ENCODE assay signal across 8 mouse cellular contexts in genomic region chr11:121673629-121674028, GRCm38 (mm10). TPM values are rescaled to one million over a fixed set of nuclear protein-coding genes. Genes with fewer than 3 reads are reported as not detected.
DNase-seq lines count a peak whose midpoint lies in the region; ATAC-seq and TF ChIP-seq lines count a peak whose summit lies in the region.

No protein-coding gene starts in this region.

- H3K27ac ChIP-seq in layer of hippocampus, adult 2 months, result peak overlapping the region; percentile 96
- H3K27ac ChIP-seq in hindbrain, embryonic 12.5 days, result peak overlapping the region; percentile 91
- H3K27ac ChIP-seq in midbrain, embryonic 13.5 days, result peak overlapping the region; percentile 92

- ATAC-seq in hindbrain, embryonic 12.5 days (ENCODE audit: low FRiP score), result peak; percentile 39
- peak; percentile 19; the same call in 1 of the 2 replicates for ATAC-seq in midbrain, embryonic 13.5 days

- DNase-seq in layer of hippocampus, adult 2 months (ENCODE audit: low spot score in 2 of 2), result no peak
- no peak for DNase-seq in layer of hippocampus, adult 8-10 months (ENCODE audit: low spot score in 2 of 2)
- DNase-seq in embryo, embryonic 10.5 days (ENCODE audit: low spot score), result peak; percentile 45
- DNase-seq in gastrocnemius, adult 18-20 months (ENCODE audit: low spot score), result no peak
- no peak for DNase-seq in spleen, postnatal 10 days (ENCODE audit: low spot score in 2 of 2)
- DNase-seq in urinary bladder, adult 18-20 months (ENCODE audit: low spot score in 2 of 2), result no peak

- 65% methylated on average over 7 of the region's 7 CpGs for WGBS in hindbrain, embryonic 12.5 days
- 76% methylated on average over 7 of the region's 7 CpGs for WGBS in midbrain, embryonic 13.5 days

- H3K9ac ChIP-seq in hindbrain, embryonic 12.5 days, result peak overlapping the region; percentile 55; the same call in 1 of the 2 replicates
- H3K9ac ChIP-seq in midbrain, embryonic 13.5 days (replicated peaks), result peak overlapping the region; percentile 56

- H3K4me1 ChIP-seq in hindbrain, embryonic 12.5 days, result peaks cover 6% of the 10 kb centered on the region; the same call in 1 of the 2 replicates
- H3K4me1 ChIP-seq in midbrain, embryonic 13.5 days (replicated peaks), result peaks cover 9% of the 10 kb centered on the region

- no peaks in the 10 kb centered on the region for H3K27me3 ChIP-seq in hindbrain, embryonic 12.5 days
- H3K27me3 ChIP-seq in midbrain, embryonic 13.5 days, result no peaks in the 10 kb centered on the region

- no peaks in the 10 kb centered on the region for H3K36me3 ChIP-seq in hindbrain, embryonic 12.5 days
- peaks cover 2% of the 10 kb centered on the region; the same call in 1 of the 2 replicates for H3K36me3 ChIP-seq in midbrain, embryonic 13.5 days

- peak overlapping the region; percentile 80 for H3K4me2 ChIP-seq in hindbrain, embryonic 12.5 days (replicated peaks)
- H3K4me2 ChIP-seq in midbrain, embryonic 13.5 days (replicated peaks), result peak overlapping the region; percentile 76

- TF ChIP-seq CTCF in layer of hippocampus, adult 2 months (conservative IDR thresholded peaks at IDR 0.05), result no peak; the same call in 1 of the 2 replicates

- H3K4me3 ChIP-seq in layer of hippocampus, adult 2 months, result peak overlapping the region; percentile 96
- peak overlapping the region; percentile 63 for H3K4me3 ChIP-seq in hindbrain, embryonic 12.5 days
- H3K4me3 ChIP-seq in midbrain, embryonic 13.5 days (replicated peaks), result peak overlapping the region; percentile 68

- H3K9me3 ChIP-seq in hindbrain, embryonic 12.5 days (replicated peaks), result 0 out of 2 replicates have a peak, but pooled peaks cover 3% of the 10 kb centered on the region
- H3K9me3 ChIP-seq in midbrain, embryonic 13.5 days, result no peaks in the 10 kb centered on the region

RNA-seq across cellular contexts. Expression of gene B3gntl1, which starts 0.7 kb away (rescaled TPM):
- total RNA-seq in layer of hippocampus, adult 2 months (2021), result 1 to 10 TPM; 7.1 to 8.1 TPM
- 1 to 10 TPM; 6.8 to 8.4 (median 7.9) TPM for total RNA-seq in layer of hippocampus, adult 8-10 months (2022)
- polyA plus RNA-seq in hindbrain, embryonic 12.5 days (2016; fragmentation: Nextera tagmentation; extraction: Ambion mirVana), result 8.2 and 8.6 TPM in 2 replicates
- 6.2 and 7.0 TPM in 2 replicates for polyA plus RNA-seq in midbrain, embryonic 13.5 days (2015; fragmentation: Nextera tagmentation; extraction: Ambion mirVana)
- total RNA-seq in gastrocnemius, adult 18-20 months (2021), result 1 to 10 TPM; 2.3 to 2.9 TPM

RNA-seq across cellular contexts. Expression of gene Metrnl, which starts 27.7 kb away (rescaled TPM):
- 10 to 100 TPM; 10.3 to 10.7 TPM for total RNA-seq in layer of hippocampus, adult 2 months (2021)
- 10 to 100 TPM in 3 of 4 experiments, 1 to 10 TPM in 1; 9.0 to 14.8 (median 12.3) TPM for total RNA-seq in layer of hippocampus, adult 8-10 months (2022)
- polyA plus RNA-seq in hindbrain, embryonic 12.5 days (2016; fragmentation: Nextera tagmentation; extraction: Ambion mirVana), result 22.3 and 26.1 TPM in 2 replicates
- polyA plus RNA-seq in midbrain, embryonic 13.5 days (2015; fragmentation: Nextera tagmentation; extraction: Ambion mirVana), result 4.9 and 9.8 TPM in 2 replicates
- total RNA-seq in gastrocnemius, adult 18-20 months (2021), result 1 to 10 TPM; 4.2 to 9.1 TPM
